Mouse (Mus musculus) T-helper 1 cell (primary cell): ENCODE results near the gene Dlx4.

Experiments
- in situ Hi-C: fragments of 300-600 bp; cut with MboI, MseI; formaldehyde crosslinking; loops from one replicate; pipeline ENCODE4 v1.15.1; 2025; ENCODE audit warnings: high pct_unique_total_duplicates

Gene Dlx4

GRCm38 (mm10) chr11:95145851-95146403 is at the start of gene Dlx4:
TSS of gene Dlx4 (minus strand) at chr11:95146263.
- in situ Hi-C loops: no loop called here

DNA sequence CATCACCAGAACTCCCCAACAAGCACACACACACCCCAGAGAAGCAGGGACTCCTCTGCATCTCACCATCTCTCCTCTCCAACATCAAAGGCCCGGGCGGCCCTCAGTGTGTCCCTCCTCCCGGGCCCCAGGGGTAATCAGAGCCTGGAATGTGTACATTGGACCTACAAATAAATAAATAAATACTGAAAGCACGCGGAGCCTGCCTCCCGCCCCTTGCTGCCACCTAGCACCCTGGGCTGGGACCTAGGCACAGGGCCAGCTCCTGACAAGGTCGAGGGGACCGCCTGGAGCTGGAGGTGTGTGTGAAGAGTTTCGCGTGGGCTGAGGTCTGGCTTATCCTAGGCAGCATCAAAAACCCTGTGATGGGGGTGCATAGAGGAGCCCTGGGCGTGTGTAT is 43.8 kb upstream of the Dlx4 start:
- in situ Hi-C loops: no loop called here

- in situ Hi-C loops: no loop called here
These were observed 40.8 kb upstream of the Dlx4 start for GRCm38 (mm10) chr11:95186826-95187225.

GRCm38 (mm10) chr11:95185700-95186099 is 39.6 kb upstream of the Dlx4 start:
- in situ Hi-C loops: no loop called here

DNA sequence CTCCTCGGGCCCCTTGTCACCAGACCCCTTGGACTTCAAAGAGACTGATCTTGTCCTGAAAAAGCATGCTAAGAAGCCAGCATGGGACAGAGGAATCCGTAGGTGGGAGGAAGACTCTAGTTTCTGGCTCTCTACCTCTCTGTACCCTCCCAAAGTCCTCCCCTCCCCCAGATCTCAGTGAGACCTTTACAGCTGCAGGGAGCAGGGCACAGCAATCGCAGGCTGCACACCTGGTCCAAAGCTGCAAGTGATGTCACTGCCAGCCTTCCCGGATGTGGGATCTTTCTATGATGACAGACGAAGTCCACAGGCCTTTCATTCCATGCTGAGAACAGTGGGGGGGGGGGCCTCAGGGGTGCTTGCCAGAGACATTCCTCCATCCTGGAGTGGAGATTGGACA is 38.5 kb upstream of the Dlx4 start:
- in situ Hi-C loops: no loop called here

GRCm38 (mm10) chr11:95179311-95179710 is 33.2 kb upstream of the Dlx4 start:
- in situ Hi-C loops: no loop called here

DNA sequence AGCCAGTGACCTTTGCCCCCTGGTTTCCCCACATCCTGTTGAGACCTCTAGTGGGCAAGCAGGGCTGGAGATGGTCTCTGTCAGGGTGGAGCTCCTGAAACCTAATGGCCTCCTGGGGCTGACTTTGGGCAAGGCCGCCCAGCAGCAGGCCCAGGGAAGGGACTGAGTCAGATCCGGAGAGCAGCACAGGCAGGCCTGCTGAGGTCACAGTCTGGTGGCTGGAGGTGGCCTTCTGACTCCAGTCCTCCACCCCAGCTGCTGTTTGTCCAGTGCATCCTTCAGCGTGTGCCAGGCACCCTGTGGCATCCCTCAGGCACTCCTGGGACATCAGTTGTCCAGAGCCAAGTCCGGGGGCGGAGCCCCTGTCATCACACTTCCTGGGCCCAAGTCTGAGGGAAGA is 19.8 kb upstream of the Dlx4 start:
- in situ Hi-C loops: no loop called here

DNA sequence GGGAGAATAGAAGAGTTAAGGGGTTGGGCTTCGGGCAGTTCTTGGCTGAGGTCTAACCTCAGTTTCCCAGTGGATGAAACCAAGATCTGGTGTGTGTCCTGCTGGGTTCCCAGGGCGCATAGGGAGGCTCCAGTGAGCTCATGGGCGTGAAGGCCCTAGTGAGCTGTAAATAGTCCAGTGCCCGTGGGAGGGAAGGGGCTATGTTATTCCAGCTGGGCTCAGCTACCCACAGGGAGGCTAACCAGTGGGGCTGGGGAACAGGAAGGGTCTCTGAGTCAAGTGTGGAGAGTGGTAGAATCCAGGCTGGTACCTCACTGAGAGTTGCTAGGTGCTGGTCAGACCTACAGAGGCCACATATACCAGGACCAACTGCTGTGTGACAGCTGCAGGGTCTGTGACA is 15.6 kb upstream of the Dlx4 start:
- in situ Hi-C loops: no loop called here

DNA sequence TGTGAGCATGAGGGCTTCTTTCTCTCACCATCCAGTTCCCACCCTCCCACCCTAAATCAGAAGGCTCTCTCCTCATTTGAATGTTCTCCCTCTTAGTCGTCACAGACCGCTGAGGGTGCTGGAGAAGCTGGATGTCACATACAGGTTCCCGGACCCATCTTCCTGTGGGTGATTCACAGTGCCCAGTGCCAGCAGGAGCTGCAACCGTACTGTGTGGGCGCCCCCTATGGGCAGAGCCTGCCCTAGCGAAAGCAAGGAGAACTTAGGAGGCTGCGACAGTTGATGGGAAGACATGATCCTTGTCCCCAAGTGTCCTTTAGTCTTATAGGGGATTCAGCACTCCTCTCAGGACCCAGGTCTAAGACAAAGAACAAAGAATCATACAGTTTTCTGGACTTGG is 14.6 kb upstream of the Dlx4 start:
- in situ Hi-C loops: no loop called here

GRCm38 (mm10) chr11:95159763-95160371 is 13.8 kb upstream of the Dlx4 start:
- in situ Hi-C loops: no loop called here

- in situ Hi-C loops: no loop called here
These were observed 11.8 kb upstream of the Dlx4 start for GRCm38 (mm10) chr11:95157872-95158271.

DNA sequence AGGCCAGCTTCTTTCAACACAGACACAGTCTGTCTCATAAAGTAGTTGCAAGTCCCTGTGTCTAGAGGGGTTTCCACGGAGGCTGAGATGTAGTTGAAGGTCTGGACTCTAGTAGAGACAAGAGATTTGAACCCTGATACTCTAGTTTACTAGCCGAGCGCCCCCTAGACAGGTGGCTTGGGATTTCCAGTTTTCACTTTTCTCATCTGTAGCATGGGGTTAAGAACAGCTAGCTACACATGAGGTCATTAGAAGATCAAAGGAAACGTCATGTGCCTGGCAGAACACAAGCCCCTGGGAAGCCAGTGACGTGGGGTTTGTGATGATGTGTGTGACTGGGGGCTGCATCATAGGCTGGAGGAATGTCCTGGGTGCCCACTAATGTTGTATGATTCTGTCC is 11.3 kb upstream of the Dlx4 start:
- in situ Hi-C loops: no loop called here

DNA sequence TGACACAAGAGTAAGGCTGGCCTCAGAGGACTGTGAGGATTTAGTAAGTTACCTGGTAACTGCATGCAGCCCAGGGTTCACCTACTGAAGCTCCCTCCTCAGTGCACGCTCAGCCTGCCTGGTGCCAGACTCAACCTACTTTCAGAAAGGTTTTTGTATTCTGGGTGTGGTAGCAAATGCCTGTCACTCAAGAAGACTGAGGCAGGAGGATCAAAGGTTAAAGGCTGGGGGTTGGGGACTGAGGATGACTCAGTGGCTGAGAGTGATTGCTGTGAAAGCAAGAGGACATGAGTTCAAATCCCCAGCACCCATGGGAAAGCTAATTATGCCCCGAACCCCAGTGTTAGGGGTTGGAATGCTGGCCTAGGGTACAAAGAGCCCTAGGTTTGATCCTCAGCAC is 9.4 kb upstream of the Dlx4 start:
- in situ Hi-C loops: no loop called here

DNA sequence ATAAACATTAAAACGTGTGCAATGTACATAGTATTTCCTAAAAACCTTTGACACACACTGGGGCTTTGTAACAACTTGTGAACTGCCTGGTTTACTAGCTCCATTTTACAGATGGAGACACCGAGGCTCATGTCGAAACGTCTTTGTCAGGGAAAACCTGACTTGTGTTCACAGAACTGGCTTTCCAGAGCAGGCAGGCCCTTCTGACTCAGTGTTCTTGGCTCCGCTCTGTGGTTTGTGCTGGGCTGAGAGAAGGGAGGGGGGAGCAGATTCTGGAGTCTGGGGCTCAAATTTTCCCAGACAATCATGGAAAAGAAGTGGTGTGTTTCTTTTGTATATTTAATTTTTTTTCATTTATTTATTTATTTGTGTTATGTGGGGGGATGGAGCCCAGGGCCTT is 7.6 kb upstream of the Dlx4 start:
- in situ Hi-C loops: no loop called here

DNA sequence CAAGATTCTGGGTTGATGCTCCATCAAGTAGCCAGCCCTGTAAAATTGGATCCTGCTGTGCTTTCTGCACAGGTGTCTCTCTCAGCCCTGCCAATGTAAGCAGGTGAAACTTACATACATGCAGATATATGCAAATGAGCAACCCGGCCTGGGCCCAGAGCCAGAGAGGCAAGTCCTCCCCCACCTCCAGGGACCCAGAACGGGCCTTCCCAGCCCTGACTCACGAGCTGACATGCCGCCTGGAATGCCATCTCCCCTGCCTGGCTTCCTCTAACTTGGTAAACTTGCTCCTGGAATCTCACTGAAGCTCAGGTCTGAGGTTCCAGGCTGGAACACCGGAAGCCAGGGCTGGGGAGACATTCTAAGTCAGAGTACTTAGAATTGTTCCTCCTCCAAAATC is 7.1 kb upstream of the Dlx4 start:
- in situ Hi-C loops: no loop called here

DNA sequence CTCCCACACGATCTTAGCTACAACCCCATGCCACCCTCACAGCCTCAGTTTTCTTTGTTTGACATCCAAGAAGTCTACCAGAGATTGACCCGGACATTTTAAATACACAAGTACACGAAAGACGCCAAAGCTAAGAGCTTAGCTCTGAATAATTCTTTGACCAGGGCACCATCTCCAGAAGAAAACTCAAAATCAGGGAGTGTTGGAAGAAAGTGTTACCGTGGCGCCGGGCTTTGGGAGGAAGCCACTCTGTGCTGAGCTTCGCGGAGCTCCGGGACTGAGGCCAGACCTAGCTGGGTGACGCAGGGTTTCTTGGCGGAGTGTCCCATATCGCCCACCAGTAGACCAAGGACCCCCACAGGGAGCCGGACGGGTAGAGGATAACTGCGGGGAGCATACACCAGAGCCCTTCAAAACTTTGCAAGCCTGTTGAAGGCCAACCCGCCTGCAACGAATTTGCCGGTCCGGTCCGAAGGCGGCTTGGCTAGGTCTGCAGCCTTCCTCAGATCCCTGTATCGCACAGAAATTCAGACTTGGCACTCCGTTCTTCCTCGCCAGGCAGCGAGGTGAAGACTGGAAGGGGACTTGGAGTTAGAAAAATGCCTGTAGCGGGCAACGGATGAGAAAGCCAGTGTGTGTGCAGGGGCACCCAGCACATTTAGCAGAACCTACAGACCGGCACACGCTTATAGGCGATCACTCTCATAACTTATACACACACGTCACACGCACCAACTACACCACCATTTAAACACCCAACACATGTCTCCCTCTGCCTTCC is 4.4 kb upstream of the Dlx4 start:
- in situ Hi-C loops: no loop called here

DNA sequence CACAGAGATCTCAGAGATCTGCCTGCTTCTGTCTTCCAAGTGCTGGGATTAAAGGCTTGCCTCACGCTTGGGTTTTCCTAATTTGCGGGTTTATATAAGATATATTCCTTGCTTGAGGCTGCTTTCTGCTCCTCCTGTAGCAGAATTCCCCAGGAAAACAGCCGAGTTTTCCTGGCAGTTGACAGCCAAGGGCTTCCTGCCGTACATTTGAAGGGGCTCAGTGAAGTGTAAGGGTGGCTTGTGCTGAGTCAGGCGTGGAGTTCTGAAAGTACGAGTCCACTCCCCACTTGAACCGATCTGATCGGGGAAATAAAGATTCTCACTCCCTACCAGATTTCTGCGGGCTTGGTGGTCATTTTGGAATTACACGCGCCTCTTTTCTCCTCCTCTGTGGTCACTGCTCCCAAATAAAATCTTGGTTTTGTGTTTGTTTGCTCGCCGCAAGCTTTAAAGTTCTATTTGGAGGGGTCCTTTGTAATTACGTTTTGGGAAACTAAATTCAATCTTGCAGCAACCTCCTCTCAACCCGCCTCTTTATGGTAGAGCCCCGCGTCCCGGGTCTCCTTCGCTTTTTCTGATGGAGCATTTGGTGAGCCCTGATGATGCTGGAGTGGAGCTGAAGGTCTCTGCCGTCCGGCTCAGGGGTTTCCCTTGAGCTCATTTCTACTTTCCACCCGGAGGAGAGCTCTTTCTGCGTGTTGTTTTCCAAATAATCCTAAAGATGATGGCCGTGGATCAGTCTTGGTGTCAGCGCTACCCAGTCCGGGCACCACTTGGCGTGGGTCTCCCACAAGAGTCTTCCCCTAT is 3.6 kb upstream of the Dlx4 start:
- in situ Hi-C loops: no loop called here

DNA sequence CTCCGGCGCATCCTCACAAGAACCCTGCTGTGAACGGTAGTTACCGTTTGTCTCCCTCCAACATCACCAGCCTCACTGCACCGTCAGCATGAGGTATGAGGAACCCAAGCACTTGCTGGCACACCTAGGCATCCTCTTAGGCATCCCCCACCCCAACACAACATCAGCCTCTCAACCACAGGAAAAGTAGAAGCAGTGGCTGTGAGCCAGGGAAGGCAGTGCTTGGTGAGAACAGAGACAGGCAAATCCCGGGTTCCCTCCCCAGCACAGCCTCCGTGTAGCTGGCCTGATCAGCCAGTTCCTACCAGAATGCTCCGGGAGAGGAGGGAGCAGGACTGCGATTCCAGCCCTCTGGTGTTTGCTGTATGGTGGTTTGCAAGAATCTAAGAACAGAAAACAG is 2.7 kb upstream of the Dlx4 start:
- in situ Hi-C loops: no loop called here

GRCm38 (mm10) chr11:95144946-95145483 is 1.0 kb downstream of the Dlx4 start:
- in situ Hi-C loops: no loop called here

DNA sequence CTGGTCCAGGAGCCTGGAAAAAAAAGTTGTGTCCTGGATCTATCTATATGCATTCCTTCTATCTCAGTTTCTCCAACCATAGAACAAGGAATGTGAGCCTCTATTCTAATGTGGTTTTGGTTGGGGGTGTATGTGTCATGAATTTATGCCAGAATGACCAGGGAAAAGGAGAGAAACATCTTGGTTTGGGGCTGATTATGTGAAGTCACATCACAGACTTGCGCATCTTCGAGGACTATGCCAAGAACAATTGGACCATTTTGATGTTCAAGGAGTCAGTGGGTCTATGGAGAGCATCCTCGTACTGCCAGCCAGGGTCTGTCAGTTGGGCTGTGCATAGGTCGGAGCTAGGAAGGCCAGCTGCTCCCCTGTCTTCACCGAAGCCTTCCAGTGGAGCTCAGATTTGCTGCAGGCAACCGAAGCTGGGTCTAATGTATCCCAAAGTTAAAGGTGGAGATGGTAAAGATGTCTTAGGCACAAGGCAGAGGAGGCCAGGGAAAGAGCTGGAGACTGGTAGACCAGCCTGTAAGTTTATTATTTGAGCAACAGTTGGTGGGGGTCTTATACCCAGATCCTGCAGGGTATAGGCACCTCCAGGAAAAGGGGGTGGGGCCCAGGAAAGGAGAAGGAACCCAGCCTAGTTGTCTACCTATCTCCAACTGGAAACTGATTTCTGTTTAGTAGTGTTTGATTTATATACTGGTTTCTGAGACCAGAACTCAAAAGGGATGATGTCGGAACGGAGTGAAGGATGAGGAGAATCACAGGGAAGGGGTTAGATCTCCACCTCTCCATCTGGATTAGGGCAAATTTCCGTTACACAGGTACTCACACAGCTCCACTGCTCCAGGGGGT is 1.7 kb downstream of the Dlx4 start:
- in situ Hi-C loops: no loop called here

DNA sequence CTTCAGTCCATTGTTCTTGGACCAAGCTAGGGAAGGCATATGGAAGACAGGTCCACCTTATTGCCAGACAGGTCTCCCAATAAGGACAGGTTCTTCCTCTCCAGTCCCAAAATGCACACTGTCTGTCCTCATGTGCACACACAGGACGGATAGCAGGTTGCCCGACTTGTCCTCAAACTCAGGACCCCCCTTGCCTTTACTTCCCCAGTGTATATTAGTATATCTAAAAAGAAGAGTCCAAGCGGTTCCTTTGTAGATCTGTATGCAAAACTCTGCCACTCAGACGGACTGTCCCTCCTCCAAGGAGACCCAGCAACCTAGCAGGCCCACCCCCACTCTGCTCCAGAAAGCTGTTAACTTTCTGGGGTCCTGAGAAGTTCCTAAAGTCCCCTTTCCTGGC is 2.4 kb downstream of the Dlx4 start:
- in situ Hi-C loops: no loop called here
